Mouse (Mus musculus) CD4-positive, CD25-positive, alpha-beta regulatory T cell, adult 4 months (primary cell): ENCODE measurements at regions not wholly inside any gene's neighbourhood (a gene's known extent, or its start where the extent isn't known, plus 50 kb on each side); places are given as distances from the start of the nearest gene placed in this dataset.
"Not testable (repeated sequence)": the region's sequence is repeated elsewhere in the genome, so short reads cannot be mapped to it uniquely, and the experiment has no call there.

Source experiments
- ATAC-seq: one replicate; pipeline ENCODE4 v1.8.0; 2017

GRCm38 (mm10) chr13:52105989-52106642, 259.6 kb downstream of the Gadd45g start:
- no peak for ATAC-seq

- no peak for ATAC-seq
Measured at GRCm38 (mm10) chr13:52108349-52108921, 262.0 kb downstream of the Gadd45g start.

DNA sequence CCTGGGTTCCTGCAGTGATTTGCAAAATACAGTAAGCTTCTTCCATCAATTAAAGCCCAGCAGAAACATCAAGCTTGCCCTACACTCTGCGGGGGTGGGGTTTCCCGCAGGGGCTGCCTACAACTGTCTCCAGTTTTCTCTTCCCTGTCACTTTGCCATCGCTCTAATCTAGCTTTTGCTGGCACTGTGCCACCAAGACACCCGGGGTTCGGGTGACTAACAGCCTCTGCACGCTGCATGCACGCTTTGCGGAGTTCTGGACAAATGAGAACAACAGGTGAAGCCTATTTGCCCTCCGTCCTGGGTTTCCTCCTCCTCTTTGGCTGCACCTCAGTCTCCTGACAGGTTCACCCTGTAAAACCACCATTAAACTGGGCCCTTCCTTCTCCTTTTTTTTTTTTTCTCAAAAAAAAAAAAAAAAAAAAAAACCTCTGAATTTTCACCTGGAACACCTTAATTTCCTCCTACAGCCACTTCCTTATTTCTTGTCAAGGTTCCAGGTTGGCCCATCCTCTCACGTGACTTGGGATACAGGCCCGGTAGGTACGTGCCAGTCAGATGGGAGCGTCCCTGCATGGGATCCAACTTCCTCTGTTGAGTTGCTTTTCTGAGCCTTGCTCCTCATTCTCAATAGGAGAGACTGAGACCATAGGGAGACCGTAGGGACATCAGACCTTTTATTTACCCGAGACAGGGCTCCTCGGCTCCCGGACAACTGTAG, 262.7 kb downstream of the Gadd45g start:
- no peak for ATAC-seq

DNA sequence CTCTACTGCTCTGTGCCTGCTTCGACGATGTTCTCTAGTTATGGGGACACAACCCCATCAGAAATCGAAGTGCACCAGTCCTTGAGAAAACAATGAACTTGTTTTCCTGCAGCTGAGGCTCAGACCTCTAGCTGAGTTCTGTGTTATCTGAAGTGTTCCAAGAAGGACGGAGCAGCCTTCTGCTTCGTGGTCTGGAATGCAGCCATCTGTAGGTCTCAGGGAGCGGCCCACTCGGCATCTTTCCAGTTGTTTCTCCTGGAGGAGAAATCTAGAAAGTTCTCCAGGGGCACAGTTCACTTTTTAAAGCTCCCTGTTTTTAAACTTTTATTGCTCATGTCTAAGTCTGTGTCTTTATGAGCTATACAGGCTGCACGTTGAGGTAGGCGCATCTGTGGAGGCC, 264.3 kb downstream of the Gadd45g start:
- no peak for ATAC-seq

- ATAC-seq: no peak
Measured at GRCm38 (mm10) chr13:52113549-52113948, 267.1 kb downstream of the Gadd45g start.

GRCm38 (mm10) chr13:52114431-52114830, 268.0 kb downstream of the Gadd45g start:
- ATAC-seq: no peak

DNA sequence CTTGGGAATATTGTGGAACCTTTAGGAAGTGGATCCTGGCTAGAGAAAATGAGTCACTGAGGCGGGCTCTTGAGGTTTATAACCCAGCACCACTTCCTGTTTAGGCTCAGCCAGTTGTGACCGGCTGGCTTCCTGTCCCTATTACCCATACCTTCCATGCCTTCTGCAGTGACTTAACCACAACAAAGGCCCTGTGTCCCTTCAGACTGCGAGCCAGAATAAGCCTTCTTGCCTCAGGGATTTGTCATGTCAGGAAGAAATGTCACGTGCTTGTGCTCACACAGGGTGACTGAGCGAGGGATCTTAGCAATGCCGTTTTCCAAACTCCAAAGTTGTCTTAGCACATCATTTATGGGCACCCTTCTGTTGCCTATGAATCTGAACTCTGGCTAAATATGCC, 268.5 kb downstream of the Gadd45g start:
- ATAC-seq: peak; percentile 43

DNA sequence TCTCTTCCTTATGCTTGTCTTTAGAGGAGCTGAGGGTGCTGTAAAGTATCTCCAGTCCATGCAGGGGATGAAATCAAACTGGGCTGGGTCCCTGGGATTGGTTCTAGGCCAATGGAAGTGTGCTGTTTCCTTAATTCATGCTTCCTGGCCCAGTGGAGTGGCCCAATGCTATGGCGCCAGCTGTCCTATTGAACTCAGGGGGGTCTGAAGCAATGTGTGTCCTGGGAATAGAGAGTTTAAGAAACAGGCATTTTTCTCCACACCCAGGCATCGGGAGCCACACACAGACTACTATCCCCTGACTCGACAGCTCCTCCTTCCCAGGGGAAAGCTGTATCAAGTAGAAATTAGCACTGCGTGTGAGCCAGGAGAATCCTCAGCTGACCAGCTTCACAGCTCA, 269.8 kb downstream of the Gadd45g start:
- no peak for ATAC-seq

DNA sequence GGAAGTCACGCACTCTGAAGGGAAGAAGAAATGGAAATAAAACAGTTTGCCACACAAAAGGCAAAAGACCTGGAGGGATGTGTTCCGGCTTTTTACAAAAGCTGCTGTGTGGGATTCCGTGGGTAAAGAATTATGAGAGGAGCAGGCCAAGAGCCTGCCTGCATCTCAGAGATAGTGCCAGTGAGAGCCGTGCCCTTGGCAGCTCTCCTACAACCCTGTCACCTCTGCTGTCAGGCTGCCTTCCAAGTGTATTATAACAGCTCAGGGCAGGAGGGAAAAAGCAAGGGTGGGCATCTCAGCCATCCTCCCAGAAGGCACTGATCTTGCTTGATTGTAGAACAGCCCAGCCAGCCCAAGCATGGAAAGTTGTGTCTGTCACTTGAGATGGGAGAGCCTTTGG, 270.3 kb downstream of the Gadd45g start:
- no peak for ATAC-seq

DNA sequence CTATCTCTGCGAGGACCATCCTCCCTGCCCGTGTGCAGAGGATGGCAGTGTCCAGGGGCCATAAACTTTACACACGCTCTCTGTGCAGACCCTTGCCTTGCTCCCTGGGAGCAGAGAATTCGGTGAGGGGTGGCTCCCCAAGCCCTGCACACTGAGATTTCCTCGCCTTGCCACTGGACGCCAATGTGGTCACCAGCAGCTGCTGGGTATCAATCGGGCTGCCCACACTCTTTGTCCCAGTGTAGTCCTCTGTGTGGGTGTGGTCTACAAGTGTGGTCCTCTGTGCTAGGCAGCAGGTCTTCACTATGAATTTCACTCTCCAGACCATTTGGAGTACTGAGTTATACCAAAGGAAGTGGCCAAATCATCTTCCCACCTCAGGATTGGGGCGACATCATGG, 274.3 kb downstream of the Gadd45g start:
- no peak for ATAC-seq

DNA sequence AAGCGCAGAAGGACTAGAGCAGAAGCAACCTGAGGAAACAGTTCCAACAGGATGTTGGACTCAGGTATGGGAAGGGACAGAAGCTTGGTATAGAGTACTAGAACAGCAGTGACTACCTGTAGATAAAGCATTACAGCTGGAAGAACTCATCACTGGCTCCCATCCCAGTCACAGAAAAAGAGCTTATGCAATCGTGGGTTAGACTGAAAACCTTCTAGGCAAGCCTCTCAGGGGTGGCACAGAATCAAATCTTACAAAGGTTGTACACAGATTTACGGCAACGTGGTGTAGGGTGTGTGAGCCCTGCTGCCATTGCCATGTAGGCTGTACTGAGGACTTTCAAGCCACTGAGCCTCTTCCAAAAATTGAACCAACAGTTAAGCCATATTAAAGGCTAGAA, 278.6 kb downstream of the Gadd45g start:
- ATAC-seq: no peak

DNA sequence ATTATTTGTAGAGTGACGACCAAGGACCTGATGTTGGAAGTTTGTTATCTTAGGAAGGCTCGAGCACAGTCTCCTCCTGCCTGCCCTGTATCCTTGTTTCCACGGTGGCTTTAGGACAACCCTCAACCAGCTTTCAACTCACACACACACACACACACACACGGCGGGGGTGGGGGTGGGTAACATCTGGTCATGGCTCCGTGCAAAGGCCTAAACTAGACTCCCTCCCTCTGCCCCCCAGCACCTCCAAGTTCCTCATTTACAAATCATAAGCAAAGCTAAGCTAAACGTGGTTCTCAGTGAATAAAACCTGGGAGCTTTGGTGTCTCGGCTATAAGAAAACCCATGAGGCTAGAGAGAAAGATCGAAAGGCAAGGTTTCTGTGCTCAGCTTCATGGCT, 281.3 kb downstream of the Gadd45g start:
- no peak for ATAC-seq

DNA sequence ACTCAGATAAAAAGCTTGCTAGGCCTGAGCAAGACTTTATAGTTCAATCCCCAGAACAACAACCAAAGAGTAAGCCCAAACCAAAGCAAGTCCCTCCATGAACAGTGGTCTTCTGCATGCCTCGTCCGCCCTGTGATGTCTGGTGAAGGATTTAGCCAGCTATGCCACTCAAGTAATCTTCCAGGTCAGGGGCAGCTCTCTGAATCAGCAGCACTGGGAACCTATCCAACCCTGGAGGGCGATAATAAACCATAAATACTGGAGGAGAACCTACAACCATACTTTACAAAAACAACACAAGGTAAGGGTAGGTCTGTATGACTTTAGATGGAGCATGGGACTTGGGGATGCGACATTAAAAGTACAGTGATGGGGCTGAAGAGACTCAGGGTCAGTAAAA, 283.0 kb downstream of the Gadd45g start:
- ATAC-seq: no peak

- ATAC-seq: no peak
Measured at GRCm38 (mm10) chr13:52133202-52133601, 286.7 kb downstream of the Gadd45g start.

DNA sequence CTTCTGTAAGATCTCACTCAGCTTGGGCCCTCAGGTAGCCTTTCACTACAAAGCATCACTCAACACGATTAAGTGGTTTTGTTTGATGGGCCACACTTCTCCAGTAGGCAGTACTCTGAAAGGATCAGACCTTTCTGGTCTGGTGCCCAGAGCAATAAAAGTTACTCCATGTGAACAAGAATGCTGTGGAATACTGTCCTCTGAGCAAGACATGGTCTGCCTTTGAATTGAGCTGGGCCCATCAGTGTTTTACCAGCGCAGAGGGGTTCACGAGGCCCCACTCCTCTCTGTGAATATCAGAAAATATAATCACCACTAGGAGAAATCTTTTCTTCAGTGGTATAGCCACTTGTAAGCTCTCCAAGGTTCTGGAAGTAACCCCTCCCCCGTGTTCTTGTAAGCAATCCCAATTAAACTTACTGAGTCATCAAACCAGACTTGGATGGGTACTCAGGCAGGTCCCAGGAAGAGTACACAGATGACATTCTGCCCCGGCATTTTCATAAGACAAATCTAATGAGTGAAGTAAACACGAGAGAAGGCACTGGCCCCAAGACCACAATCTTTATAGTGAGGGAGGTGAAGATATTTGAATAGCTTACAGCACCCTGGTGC, 292.0 kb downstream of the Gadd45g start:
- no peak for ATAC-seq

DNA sequence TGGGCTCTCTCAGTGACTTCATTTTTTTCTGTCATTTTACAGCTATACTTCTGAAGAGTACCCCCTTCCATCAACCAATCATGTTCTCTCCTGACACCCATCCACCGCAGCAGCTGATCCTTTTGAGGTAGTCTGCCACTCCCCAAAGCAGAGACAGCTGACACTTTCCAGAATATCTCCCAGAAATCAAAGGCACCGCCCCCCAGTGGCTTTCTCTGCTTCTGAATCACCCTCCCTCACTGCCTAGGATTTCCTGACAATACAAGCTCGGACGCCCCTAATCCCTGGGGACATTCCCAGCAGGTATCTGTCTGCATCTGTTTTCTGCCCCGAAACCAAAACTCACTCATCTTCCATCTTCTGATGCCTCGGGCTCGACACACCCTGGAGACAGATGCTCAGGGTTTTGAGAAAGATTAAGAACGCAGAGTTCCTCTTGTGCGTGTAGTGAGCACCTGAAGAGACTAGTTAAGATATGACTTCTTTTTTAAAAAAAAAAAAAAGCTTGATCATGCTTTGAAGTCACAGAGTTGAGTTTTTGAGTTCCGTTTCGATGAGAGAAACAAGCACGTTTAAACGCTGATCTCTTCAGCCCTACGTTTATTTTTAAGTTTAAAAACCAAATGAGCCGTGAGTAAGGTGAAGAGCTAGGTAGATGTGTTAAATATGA, 292.8 kb downstream of the Gadd45g start:
- ATAC-seq: no peak

DNA sequence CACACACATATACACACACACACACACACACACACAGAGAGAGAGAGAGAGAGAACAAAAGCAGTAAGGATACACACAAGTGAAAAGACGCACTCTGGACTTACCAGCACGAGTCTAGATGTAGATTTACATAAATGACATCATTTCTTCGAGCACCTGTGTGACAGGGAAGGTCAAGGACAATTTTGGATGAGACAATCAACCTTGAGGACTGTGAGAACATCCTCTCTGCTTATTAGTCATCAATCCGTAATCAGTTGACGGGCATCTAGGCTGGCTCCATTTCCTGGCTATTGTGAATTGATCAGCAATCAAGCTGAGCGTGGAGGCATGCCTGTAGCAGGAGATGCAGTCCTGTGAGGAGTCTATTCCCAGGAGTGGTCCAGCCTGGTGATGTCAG, 293.7 kb downstream of the Gadd45g start:
- no peak for ATAC-seq

GRCm38 (mm10) chr13:52144066-52144465, 297.6 kb downstream of the Gadd45g start:
- ATAC-seq: not testable (repeated sequence)

DNA sequence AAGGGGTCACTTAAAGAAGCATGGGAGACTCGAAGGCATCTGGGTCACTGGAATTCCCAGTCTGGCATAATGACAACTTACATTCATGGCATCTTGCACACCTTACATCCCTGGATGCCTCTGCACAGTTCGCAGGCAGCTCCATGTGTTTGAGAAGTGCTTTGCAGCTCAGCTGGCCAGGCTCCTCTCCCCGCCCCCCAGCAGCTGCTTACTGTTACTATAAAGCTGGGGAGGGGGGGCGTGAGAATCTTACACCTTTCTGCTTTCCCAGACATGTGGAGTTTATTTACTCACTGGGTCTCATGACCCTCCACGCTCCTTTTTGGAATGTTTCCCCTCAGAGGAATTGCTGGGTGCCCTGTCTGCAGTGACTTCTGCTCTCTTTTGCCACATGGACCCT, 299.4 kb downstream of the Gadd45g start:
- no peak for ATAC-seq

DNA sequence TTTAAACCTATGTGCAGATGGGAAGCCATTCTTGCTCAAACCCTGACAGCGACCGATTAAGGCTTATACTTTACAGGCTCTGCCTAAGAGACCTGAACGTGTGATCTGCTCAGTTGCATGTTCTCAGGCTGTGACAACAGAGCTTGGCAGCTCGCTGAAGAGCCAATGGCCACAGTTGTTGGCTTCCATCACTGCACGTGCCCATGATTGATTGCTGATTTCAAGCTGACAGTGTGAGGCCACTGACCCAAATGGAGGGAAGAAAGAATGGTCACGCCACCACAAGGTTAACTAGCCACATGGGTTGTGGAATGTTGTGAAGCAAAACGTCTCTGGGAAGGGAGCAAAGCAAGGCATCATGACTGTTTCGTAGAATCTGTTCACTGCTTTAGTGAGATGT, 303.8 kb downstream of the Gadd45g start:
- no peak for ATAC-seq

DNA sequence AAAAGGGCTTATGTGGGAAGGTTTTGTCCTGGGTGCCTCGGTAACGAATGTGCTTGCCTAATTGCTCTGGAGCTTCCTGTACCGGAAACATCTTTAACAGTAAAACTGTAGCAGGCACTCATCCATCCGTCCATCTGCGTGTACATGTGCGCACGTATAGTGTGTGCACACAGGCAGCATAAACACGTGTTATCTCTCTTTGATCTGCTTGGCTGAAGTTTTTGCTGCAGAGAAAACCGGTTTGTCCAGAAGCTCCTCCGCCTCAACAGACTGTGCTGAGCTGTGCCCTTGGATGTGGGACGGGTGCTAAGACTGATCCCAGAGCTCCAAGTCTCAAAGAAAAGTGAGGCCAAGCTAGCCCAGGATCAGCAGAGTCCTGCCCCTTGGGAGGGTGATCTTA, 305.3 kb downstream of the Gadd45g start:
- peak; percentile 34 for ATAC-seq

DNA sequence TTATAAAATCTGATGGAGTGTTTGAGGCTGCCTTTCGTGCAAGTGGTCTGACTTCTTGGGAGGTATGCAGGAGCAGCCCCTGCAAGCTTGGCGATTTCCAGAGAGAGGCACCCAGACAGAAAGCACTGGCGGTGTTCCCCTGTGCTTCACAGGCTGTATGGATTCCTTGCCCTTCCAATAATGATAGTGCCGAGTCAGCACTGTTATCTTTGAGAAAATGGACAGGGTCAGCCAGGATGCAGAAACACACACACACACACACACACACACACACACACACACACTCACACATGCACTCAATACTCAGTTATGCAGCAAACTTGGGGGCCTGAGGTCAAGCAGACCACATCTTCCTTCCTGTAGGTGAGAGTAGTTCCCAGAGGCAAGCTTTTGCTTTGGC, 305.7 kb downstream of the Gadd45g start:
- ATAC-seq: no peak

GRCm38 (mm10) chr13:52153030-52153429, 306.6 kb downstream of the Gadd45g start:
- ATAC-seq: no peak
